Mouse (Mus musculus) forebrain, embryonic 11.5 days (tissue): ENCODE measurements around the gene Lpcat4. TPM values are rescaled to one million over a fixed set of nuclear protein-coding genes. Genes with fewer than 3 reads are reported as not detected.

Experiments
- ATAC-seq: fragments of 200-750 bp; cut with Nextera tagmentation; replicated peaks from 2 replicates; pipeline ENCODE4 v1.8.0; 2017; ENCODE audit warnings: moderate TSS enrichment; ENCODE audit not compliant: low FRiP score
- DNase-seq: peaks from one replicate; pipeline ENCODE4 v3.0.0-alpha.2; 2017; ENCODE audit warnings: low spot score
- H3K27ac ChIP-seq: fragments of 300-500 bp; sonication (generic); 2 replicates; pipeline ENCODE4 v1.5.1; 2014; ENCODE audit warnings: low read depth, low read length
- H3K27me3 ChIP-seq: fragments of 300-500 bp; sonication (generic); 2 replicates; pipeline ENCODE4 v1.6.1; 2014; ENCODE audit warnings: mild to moderate bottlenecking, low read length, mixed read lengths; ENCODE audit not compliant: control insufficient read depth, insufficient read depth
- H3K36me3 ChIP-seq: fragments of 300-500 bp; sonication (generic); 2 replicates; pipeline ENCODE4 v1.6.1; 2014; ENCODE audit warnings: mild to moderate bottlenecking, low read length, moderate library complexity, mixed read lengths; ENCODE audit not compliant: control insufficient read depth, insufficient read depth
- H3K4me1 ChIP-seq: fragments of 300-500 bp; sonication (generic); replicated peaks from 2 replicates; pipeline ENCODE4 v1.6.1; 2014; ENCODE audit warnings: low read length, mixed read lengths; ENCODE audit not compliant: control insufficient read depth, insufficient read depth
- H3K4me2 ChIP-seq: fragments of 300-500 bp; sonication (generic); 2 replicates; pipeline ENCODE4 v1.6.1; 2014; ENCODE audit warnings: low read depth, mild to moderate bottlenecking, low read length, moderate library complexity, mixed read lengths; ENCODE audit not compliant: severe bottlenecking
- H3K4me3 ChIP-seq: fragments of 300-500 bp; sonication (generic); 2 replicates; pipeline ENCODE4 v1.5.1; 2014; ENCODE audit warnings: low read depth, low read length
- H3K9ac ChIP-seq: fragments of 300-500 bp; sonication (generic); 2 replicates; pipeline ENCODE4 v1.6.1; 2014; ENCODE audit warnings: low read length
- H3K9me3 ChIP-seq: fragments of 300-500 bp; sonication (generic); 2 replicates; pipeline ENCODE4 v1.6.1; 2016; ENCODE audit warnings: low read length, mixed read lengths; ENCODE audit not compliant: control insufficient read depth
- WGBS: fragments of 180-500 bp; shearing (Covaris S2); extraction: QIAGEN DNeasy Blood & Tissue Kit; methylation state at CpG from one replicate; pipeline ENCODE4 v1.1.7; 2014; 5-methylcytosine and 5-hydroxymethylcytosine counted together
- polyA plus RNA-seq: library from polyadenylated mRNA; unstranded; fragments of >200 nt; fragmentation: Nextera tagmentation; extraction: Ambion mirVana; gene quantifications from 2 replicates; pipeline ENCODE4 v1.2.1, GENCODE M21; 2014

The Lpcat4 gene
- polyA plus RNA-seq, 1 experiment from 2014 or later: 14.2 TPM

DNA sequence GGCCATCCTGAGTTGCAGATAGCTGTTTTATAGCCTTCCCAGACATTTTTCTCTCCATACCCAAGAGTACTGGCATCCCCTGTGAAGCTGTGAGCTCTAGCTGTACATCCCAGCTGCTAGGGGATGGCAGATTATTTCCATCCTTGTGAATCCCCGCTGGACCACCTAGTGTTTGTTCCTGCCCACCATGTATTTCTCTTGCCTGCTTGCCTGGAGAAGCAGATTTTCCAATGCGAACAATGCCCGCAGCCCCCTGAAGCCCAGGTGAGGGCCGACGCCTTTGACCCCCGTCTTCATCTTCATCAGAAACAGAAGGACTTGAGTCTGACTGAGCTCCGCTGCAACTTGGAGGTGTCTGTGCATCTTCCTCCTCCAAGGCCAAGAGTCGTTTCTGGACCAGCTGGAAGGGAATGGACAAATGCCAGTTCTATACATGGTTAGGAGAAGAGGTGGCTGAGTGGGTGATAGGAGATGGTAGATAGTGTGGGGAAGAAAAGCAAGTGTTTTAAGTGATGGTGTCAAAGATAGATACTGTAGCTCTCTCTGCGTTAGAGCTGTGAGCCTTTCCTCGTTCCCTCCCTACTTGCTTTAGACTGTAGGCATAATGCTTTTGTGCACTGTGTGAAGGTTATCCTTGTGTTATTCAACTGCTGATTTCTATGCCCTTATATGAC, 10.6 kb downstream of the Lpcat4 start:
- H3K9me3 ChIP-seq: no peaks in the 10 kb centered on the region
- no peak overlapping the region for H3K4me2 ChIP-seq
- no peaks in the 10 kb centered on the region for H3K27me3 ChIP-seq
- H3K4me1 ChIP-seq: no peaks in the 10 kb centered on the region
- no peak overlapping the region for H3K9ac ChIP-seq
- H3K4me3 ChIP-seq: no peak overlapping the region
- no peak for ATAC-seq
- WGBS: 90% methylated on average over 10 of the region's 10 CpGs
- no peak for DNase-seq
- no peak overlapping the region for H3K27ac ChIP-seq
- H3K36me3 ChIP-seq: no peaks in the 10 kb centered on the region

DNA sequence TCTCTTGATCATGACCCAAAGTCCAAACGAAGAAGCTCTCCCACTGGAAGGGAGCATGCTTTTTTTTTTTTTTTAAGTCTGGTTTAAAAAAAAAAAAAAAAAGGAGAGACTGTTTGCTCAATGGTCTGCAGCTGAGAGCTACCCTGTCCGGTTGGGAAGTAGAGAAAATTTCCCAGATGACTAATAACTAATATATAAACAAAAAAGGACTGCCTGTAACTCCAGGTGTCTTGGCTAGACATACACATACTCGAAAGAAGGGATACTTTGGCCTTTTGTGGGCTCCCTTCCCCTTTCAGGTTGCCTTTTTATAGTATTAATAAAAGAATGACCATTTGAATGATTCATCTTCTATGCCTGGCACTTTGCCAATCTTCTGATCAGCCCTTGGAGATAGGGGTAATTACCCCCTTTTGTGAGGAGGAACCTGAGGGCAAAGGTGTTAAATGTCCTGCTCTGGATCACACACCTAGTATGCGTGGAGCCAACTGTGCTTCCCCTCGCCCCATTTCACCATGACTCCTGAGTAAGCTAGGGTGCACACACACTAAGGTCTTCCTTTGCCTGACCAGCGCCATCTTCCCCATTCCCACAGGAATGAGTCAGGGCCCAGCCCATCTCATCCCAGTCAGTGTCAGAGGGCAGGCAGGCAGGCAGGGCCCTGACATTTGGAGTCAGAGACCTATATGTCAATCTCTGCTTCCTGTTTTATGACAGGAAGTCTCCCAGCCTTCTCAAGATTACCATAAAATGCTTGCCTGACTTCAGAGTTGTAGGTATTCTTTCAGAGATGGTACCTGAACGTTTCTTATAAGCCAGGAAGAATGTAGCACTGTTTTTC, 15.6 kb downstream of the Lpcat4 start:
- Histone ChIP-seq H3K9me3 (no peaks in the 10 kb centered on the region), H3K4me3 (no peak overlapping the region), H3K4me1 (no peaks in the 10 kb centered on the region), H3K9ac (no peak overlapping the region), H3K27ac (no peak overlapping the region), H3K4me2 (no peak overlapping the region), H3K27me3 (no peaks in the 10 kb centered on the region), H3K36me3 (no peaks in the 10 kb centered on the region)
- 73% methylated on average over 7 of the region's 7 CpGs for WGBS
- ATAC-seq (no peak), DNase-seq (no peak)

DNA sequence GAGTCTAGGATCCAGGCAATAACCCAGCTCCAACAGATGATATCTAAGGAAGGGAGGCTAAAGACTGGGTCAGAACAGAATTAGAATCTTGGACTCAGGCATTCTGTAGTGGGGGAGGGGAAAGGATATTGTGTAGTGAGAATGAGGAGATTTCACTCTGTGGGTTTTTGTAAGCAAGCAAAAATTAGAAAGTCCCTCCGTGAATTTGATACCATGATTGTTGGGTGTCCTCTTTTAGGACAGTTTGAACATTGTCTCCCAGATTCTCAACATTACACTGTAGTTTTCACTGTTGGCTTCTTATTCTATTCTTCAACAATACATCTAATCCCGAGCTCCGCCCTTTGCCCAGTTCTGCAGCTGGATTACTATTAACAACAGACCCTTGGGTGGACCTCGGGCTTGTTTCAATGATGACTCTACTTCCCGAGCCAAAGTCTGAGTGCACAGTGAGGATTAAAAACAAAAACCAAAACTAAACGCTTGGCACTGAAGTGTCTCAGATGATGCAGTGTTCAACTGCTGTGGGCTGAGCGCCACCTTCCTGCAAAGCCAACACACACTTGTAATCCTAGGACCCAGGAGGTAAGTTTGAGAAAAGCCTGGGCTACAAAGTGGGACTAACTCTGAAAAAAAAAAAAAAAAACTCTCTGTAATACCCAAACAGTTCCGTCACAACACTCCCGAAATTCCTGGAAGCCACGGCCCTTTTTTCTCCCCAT, 20.1 kb downstream of the Lpcat4 start, which contains the start of gene Nutm1:
TSS of gene Nutm1 (minus strand) at position 51 of the 722 bp plus-strand sequence.
- 77% methylated on average over 10 of the region's 10 CpGs for WGBS
- ATAC-seq: no peak
- H3K4me3 ChIP-seq: no peak within 1 kb of the TSS

GRCm38 (mm10) chr2:112261748-112262653, 22.7 kb downstream of the Lpcat4 start, which contains the start of gene Nop10:
Gene Nop10, plus strand, starts transcription at chr2:112261926.
- Histone ChIP-seq H3K9me3 (no peaks in the 10 kb centered on the region), H3K4me1 (0 out of 2 replicates have a peak, but pooled peaks cover 2% of the 10 kb centered on the region), H3K4me2 (peak within 1 kb of the TSS; percentile 61), H3K27ac (no peak within 1 kb of the TSS), H3K4me3 (peak within 1 kb of the TSS; percentile 57), H3K36me3 (no peaks in the 10 kb centered on the region), H3K27me3 (no peaks in the 10 kb centered on the region), H3K9ac (peak within 1 kb of the TSS; percentile 59)
- DNase-seq (peak; percentile 87), ATAC-seq (peak; percentile 66)
- under 1% methylated on average over 36 of the region's 36 CpGs for WGBS

More for the DNA sequence above, 20.1 kb downstream of the Lpcat4 start, which contains the start of gene Nutm1:
- Histone ChIP-seq H3K36me3 (no peaks in the 10 kb centered on the region), H3K9ac (no peak within 1 kb of the TSS), H3K27ac (no peak within 1 kb of the TSS), H3K27me3 (no peaks in the 10 kb centered on the region), H3K4me1 (no peaks in the 10 kb centered on the region), H3K4me2 (no peak within 1 kb of the TSS), H3K9me3 (no peaks in the 10 kb centered on the region)
- no peak for DNase-seq

- DNase-seq (no peak), ATAC-seq (no peak)
- Histone ChIP-seq H3K27ac (no peak overlapping the region), H3K9ac (peak overlapping the region; percentile 59; the same call in 1 of the 2 replicates), H3K4me2 (peak overlapping the region; percentile 61), H3K9me3 (no peaks in the 10 kb centered on the region), H3K4me1 (0 out of 2 replicates have a peak, but pooled peaks cover 2% of the 10 kb centered on the region), H3K4me3 (peak overlapping the region; percentile 57), H3K27me3 (no peaks in the 10 kb centered on the region), H3K36me3 (no peaks in the 10 kb centered on the region)
- WGBS: 36% methylated on average over 4 of the region's 4 CpGs
Measured at GRCm38 (mm10) chr2:112262779-112263295, 23.6 kb downstream of the Lpcat4 start.

GRCm38 (mm10) chr2:112264364-112264763, 25.1 kb downstream of the Lpcat4 start:
- no peak for DNase-seq
- no peaks in the 10 kb centered on the region for H3K9me3 ChIP-seq
- 83% methylated on average over 4 of the region's 4 CpGs for WGBS
- H3K27me3 ChIP-seq: no peaks in the 10 kb centered on the region
- ATAC-seq: no peak
- no peak overlapping the region for H3K4me3 ChIP-seq
- H3K4me1 ChIP-seq: 0 out of 2 replicates have a peak, but pooled peaks cover 2% of the 10 kb centered on the region
- H3K36me3 ChIP-seq: no peaks in the 10 kb centered on the region
- H3K9ac ChIP-seq: no peak overlapping the region
- H3K4me2 ChIP-seq: no peak overlapping the region
- no peak overlapping the region for H3K27ac ChIP-seq

DNA sequence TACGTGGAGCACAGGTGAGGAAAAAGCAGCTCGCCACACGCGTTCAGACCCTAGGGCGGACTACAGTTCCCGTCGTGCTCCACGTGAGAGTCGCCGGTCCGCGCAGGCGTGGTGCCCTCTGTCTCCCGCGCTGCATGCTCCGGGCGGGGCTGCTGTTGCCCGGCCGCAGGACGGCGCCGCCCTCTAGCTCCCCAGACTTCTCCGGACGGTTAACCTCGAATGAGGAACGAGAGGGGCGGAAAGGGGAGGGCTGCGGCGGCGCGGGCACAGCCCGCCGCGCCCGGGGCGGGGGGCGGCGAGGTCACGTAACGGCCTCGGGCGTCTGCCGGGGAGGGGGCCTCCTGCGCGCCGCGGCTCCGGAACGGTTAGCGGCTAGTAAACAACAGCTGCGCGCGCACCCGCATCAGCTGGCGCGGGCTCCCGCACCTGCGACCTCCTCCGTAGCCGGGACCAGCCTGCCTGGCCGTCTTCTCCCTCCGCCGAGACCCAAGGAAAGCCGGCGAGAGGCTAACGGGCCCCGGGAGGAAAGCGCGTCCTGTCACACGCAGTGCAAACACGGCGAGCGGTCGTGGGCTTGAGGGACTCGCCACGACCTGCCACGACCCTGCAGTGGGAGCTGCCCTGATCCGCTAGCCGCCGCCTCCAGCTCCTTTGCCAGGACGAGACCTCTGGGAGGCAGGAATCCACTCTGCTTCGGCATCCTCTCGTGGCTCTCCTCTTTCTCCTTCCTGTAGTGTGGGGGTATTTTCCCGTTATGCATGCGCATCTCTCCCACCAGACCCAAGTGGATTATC, 26.4 kb downstream of the Lpcat4 start, which contains the start of gene Slc12a6:
TSS of gene Slc12a6 (plus strand) at position 378 of the 794 bp plus-strand sequence.
- DNase-seq (peak; percentile 95), ATAC-seq (peak; percentile 94)
- H3K36me3 ChIP-seq: no peaks in the 10 kb centered on the region
- H3K4me3 ChIP-seq: peak within 1 kb of the TSS; percentile 73
- H3K4me1 ChIP-seq: 0 out of 2 replicates have a peak, but pooled peaks cover 2% of the 10 kb centered on the region
- H3K27ac ChIP-seq: peak within 1 kb of the TSS; percentile 90
- no peaks in the 10 kb centered on the region for H3K27me3 ChIP-seq
- H3K4me2 ChIP-seq: peak within 1 kb of the TSS; percentile 88
- peak within 1 kb of the TSS; percentile 72 for H3K9ac ChIP-seq
- H3K9me3 ChIP-seq: no peaks in the 10 kb centered on the region
- under 1% methylated on average over 76 of the region's 85 CpGs for WGBS
